Mouse (Mus musculus) liver, embryonic 14.5 days (tissue): ENCODE measurements around the gene 4921524J17Rik. TPM values are rescaled to one million over a fixed set of nuclear protein-coding genes. Genes with fewer than 3 reads are reported as not detected.

Experiments used
- ATAC-seq: fragments of 200-750 bp; cut with Nextera tagmentation; 2 replicates; pipeline ENCODE4 v1.8.0; 2017; ENCODE audit warnings: moderate number of reproducible peaks, mild to moderate bottlenecking, moderate library complexity; ENCODE audit not compliant: insufficient read depth
- DNase-seq, 3 experiments: peaks; one replicate each; pipeline ENCODE4 v3.0.0-alpha.2; 2012 to 2013; ENCODE audit warnings: low read depth in 3 of 3, low spot score in 3 of 3
- H3K27ac ChIP-seq: fragments of 300-500 bp; sonication (generic); 2 replicates; pipeline ENCODE4 v1.5.1; 2014; ENCODE audit warnings: moderate library complexity, mild to moderate bottlenecking, control low read depth, inconsistent platforms
- H3K27me3 ChIP-seq: fragments of 300-500 bp; sonication (generic); 2 replicates; pipeline ENCODE4 v1.6.1; 2014; ENCODE audit warnings: mild to moderate bottlenecking, low read length, moderate library complexity; ENCODE audit not compliant: control insufficient read depth, insufficient read depth
- H3K36me3 ChIP-seq: fragments of 300-500 bp; sonication (generic); replicated peaks from 2 replicates; pipeline ENCODE4 v1.6.1; 2014; ENCODE audit warnings: low read depth; ENCODE audit not compliant: control insufficient read depth, insufficient read depth
- H3K4me1 ChIP-seq, 2 experiments: fragments of 200-500 bp in 1 of 2; fragments of 300-500 bp in 1 of 2; sonication (generic) in 1 of 2; replicated peaks; 2 replicates each; pipeline ENCODE4 v1.6.1; 2012 to 2014; ENCODE audit warnings: antibody characterized with exemption in 1 of 2, inconsistent platforms in 1 of 2, low read length in 1 of 2; ENCODE audit not compliant: control insufficient read depth in 2 of 2, insufficient read depth in 2 of 2
- H3K4me2 ChIP-seq: fragments of 300-500 bp; sonication (generic); 2 replicates; pipeline ENCODE4 v1.6.1; 2014; ENCODE audit warnings: low read depth, mild to moderate bottlenecking, control low read depth, moderate library complexity
- H3K4me3 ChIP-seq, 2 experiments: fragments of 200-500 bp in 1 of 2; fragments of 300-500 bp in 1 of 2; sonication (generic) in 1 of 2; 2 replicates each; pipeline ENCODE4 v1.5.1; 2012 to 2014; ENCODE audit warnings: low read depth in 2 of 2, low read length in 2 of 2, mild to moderate bottlenecking in 2 of 2, control low read depth in 1 of 2, inconsistent platforms in 1 of 2, moderate library complexity in 1 of 2; ENCODE audit not compliant: insufficient read depth in 1 of 2
- H3K9ac ChIP-seq: fragments of 300-500 bp; sonication (generic); replicated peaks from 2 replicates; pipeline ENCODE4 v1.6.1; 2014; ENCODE audit warnings: mild to moderate bottlenecking, control low read depth, moderate library complexity
- H3K9me3 ChIP-seq: fragments of 300-500 bp; sonication (generic); 2 replicates; pipeline ENCODE4 v1.6.1; 2016; ENCODE audit warnings: low read length, mixed read lengths; ENCODE audit not compliant: control insufficient read depth
- CTCF ChIP-seq: IDR thresholded peaks from 2 replicates; pipeline ENCODE4 v1.5.1; 2016; ENCODE audit warnings: antibody characterized with exemption, low read depth, control low read depth
- EP300 ChIP-seq: IDR thresholded peaks from 2 replicates; pipeline ENCODE4 v1.6.1; 2016; ENCODE audit warnings: antibody characterized with exemption, low read depth
- WGBS: fragments of 180-500 bp; shearing (Covaris S2); extraction: QIAGEN DNeasy Blood & Tissue Kit; methylation state at CpG from one replicate; pipeline ENCODE4 v1.1.7; 2014; ENCODE audit not compliant: insufficient replicate concordance; 5-methylcytosine and 5-hydroxymethylcytosine counted together
- polyA plus RNA-seq, 2 experiments: library from polyadenylated mRNA; depleted of rRNA in 1 of 2; stranded (reverse) in 1 of 2; unstranded in 1 of 2; fragments of >200 nt; fragmentation: Nextera tagmentation in 1 of 2; extraction: Ambion mirVana in 1 of 2; gene quantifications; 2 replicates each; pipeline versions ENCODE4 v1.2.1 to v1.2.3; 2012 to 2014

The 4921524J17Rik gene
- polyA plus RNA-seq, 2 experiments: 7.0 to 15.4 TPM

DNA sequence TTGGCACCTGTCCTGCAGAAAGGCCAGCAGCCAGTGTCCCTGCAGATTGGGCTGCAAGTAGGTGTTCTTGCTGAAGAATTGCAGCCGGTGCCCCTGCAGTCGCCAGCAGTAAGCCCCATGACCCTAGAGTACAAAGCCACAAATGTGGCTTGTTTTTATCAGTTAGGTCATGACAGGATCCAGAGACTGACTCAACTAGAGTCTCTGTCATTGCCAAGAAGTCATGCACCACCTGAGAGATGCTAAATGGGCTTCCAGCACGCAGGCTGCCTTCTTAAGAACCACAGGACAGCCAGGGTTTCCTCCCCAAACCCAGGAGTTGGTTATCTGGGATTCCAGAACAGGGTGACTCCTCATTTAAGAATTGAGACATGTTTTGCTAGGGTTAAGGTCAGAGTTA, 37.6 kb downstream of the 4921524J17Rik start:
- DNase-seq (no peak), ATAC-seq (no peak)
- Histone ChIP-seq H3K4me2 (no peak overlapping the region), H3K27me3 (no peaks in the 10 kb centered on the region), H3K4me3 (no peak overlapping the region), H3K4me1 (peaks cover 38 to 46% of the 10 kb centered on the region in 2 experiments), H3K27ac (peak overlapping the region; percentile 67; the same call in 1 of the 2 replicates), H3K9ac (no peak overlapping the region), H3K36me3 (no peaks in the 10 kb centered on the region), H3K9me3 (no peaks in the 10 kb centered on the region)
- WGBS: 18% methylated on average over 3 of the region's 3 CpGs
- TF ChIP-seq EP300 (no peak), CTCF (no peak)

GRCm38 (mm10) chr8:85393199-85393598, 39.4 kb downstream of the 4921524J17Rik start:
- Histone ChIP-seq H3K9me3 (no peaks in the 10 kb centered on the region), H3K27me3 (no peaks in the 10 kb centered on the region), H3K36me3 (no peaks in the 10 kb centered on the region), H3K9ac (no peak overlapping the region), H3K27ac (no peak overlapping the region), H3K4me2 (no peak overlapping the region), H3K4me1 (peaks cover 38 to 46% of the 10 kb centered on the region in 2 experiments), H3K4me3 (no peak overlapping the region)
- 74% methylated on average over 6 of the region's 6 CpGs for WGBS
- TF ChIP-seq CTCF: no peak
- TF ChIP-seq EP300: no peak
- no peak for ATAC-seq
- DNase-seq: no peak

- no peak for DNase-seq
- no peak overlapping the region for H3K4me3 ChIP-seq
- H3K4me1 ChIP-seq: peaks cover 28 to 39% of the 10 kb centered on the region in 2 experiments
- no peak overlapping the region for H3K4me2 ChIP-seq
- no peaks in the 10 kb centered on the region for H3K36me3 ChIP-seq
- H3K27ac ChIP-seq: no peak overlapping the region
- no peak overlapping the region for H3K9ac ChIP-seq
- whole genome bisulfite sequencing: 16% methylated on average over 1 of the region's 1 CpGs
- peak; percentile 25; the same call in 1 of the 2 replicates for ATAC-seq
- no peaks in the 10 kb centered on the region for H3K27me3 ChIP-seq
- no peaks in the 10 kb centered on the region for H3K9me3 ChIP-seq
- TF ChIP-seq CTCF (no peak), EP300 (peak; percentile 49)
Observed at GRCm38 (mm10) chr8:85391438-85391837, 41.2 kb downstream of the 4921524J17Rik start.

DNA sequence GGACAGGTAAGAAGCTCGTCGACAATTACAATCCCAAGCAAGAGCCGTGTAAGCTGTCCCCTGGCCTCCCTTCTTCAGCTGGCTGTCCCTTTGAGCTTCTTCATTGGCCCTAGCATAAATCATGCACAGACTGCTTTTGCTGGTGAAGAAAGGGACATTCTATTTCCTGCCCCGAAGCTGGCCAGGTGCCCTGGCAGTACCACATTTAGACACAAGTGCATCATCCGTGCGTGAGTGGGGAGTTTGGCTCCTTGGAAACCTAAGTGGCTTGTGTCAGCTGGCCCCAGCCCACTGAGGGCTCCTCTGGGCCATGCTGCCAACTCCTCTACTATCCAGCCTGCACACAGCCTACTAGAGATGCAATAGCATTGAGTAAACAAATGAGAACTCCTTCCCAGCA, 46.4 kb downstream of the 4921524J17Rik start, which contains the start of gene Mylk3:
TSS of gene Mylk3 (minus strand) at position 141 of the 400 bp plus-strand sequence.
- ATAC-seq (no peak), DNase-seq (no peak)
- Histone ChIP-seq H3K4me1 (peaks cover 29 to 40% of the 10 kb centered on the region in 2 experiments), H3K9ac (no peak within 1 kb of the TSS), H3K27me3 (no peaks in the 10 kb centered on the region), H3K4me3 (no peak within 1 kb of the TSS), H3K4me2 (no peak within 1 kb of the TSS), H3K27ac (no peak within 1 kb of the TSS), H3K9me3 (no peaks in the 10 kb centered on the region), H3K36me3 (no peaks in the 10 kb centered on the region)
- WGBS: 71% methylated on average over 6 of the region's 6 CpGs
- TF ChIP-seq EP300 (no peak), CTCF (no peak)

GRCm38 (mm10) chr8:85381926-85382325, 50.7 kb downstream of the 4921524J17Rik start:
- H3K4me3 ChIP-seq: peak overlapping the region; percentile 66 to 78
- H3K36me3 ChIP-seq: no peaks in the 10 kb centered on the region
- TF ChIP-seq EP300 (no peak), CTCF (no peak)
- peak overlapping the region; percentile 79 for H3K4me2 ChIP-seq
- H3K9me3 ChIP-seq: no peaks in the 10 kb centered on the region
- peaks cover 43 to 61% of the 10 kb centered on the region in 2 experiments for H3K4me1 ChIP-seq
- H3K9ac ChIP-seq: peak overlapping the region; percentile 87
- H3K27me3 ChIP-seq: no peaks in the 10 kb centered on the region
- WGBS: 52% methylated on average over 4 of the region's 4 CpGs
- DNase-seq (no peak), ATAC-seq (no peak)
- H3K27ac ChIP-seq: peak overlapping the region; percentile 96
